Mouse (Mus musculus): ENCODE results near the gene H2afx.
"Not testable (repeated sequence)": the region's sequence is repeated elsewhere in the genome, so short reads cannot be mapped to it uniquely, and the experiment has no call there.

H2afx gene

GRCm38 (mm10) chr9:44318826-44319095 lies 15.7 kb upstream of the H2afx start:
- DNase-seq (ENCODE audit: low read depth), result no peak

GRCm38 (mm10) chr9:44319105-44319886 lies 15.2 kb upstream of the H2afx start:
- DNase-seq (ENCODE audit: low read depth), result no peak

- peak; percentile 94 for DNase-seq (ENCODE audit: low read depth)
Measured at GRCm38 (mm10) chr9:44319887-44320798, 14.4 kb upstream of the H2afx start, which contains the start of gene C2cd2l. TSS of gene C2cd2l (minus strand) at chr9:44320285.

- no peak for DNase-seq (ENCODE audit: low read depth)
Measured at GRCm38 (mm10) chr9:44320799-44321133, 13.7 kb upstream of the H2afx start.

- DNase-seq (ENCODE audit: low read depth), result not testable (repeated sequence)
Measured at GRCm38 (mm10) chr9:44323656-44324055, 10.8 kb upstream of the H2afx start.

- DNase-seq (ENCODE audit: low read depth), result no peak
Measured at GRCm38 (mm10) chr9:44324147-44324546, 10.3 kb upstream of the H2afx start.

GRCm38 (mm10) chr9:44325032-44325767 lies 9.3 kb upstream of the H2afx start:
- DNase-seq (ENCODE audit: low read depth), result not testable (repeated sequence)

GRCm38 (mm10) chr9:44325768-44326370 lies 8.6 kb upstream of the H2afx start, which contains the start of gene Dpagt1:
TSS of gene Dpagt1 (plus strand) at chr9:44326019.
- DNase-seq (ENCODE audit: low read depth), result no peak

- DNase-seq (ENCODE audit: low read depth), result peak; percentile 95
Measured at GRCm38 (mm10) chr9:44326371-44327063, 8.0 kb upstream of the H2afx start.

- no peak for DNase-seq (ENCODE audit: low read depth)
Measured at GRCm38 (mm10) chr9:44327064-44327711, 7.3 kb upstream of the H2afx start.

- DNase-seq (ENCODE audit: low read depth), result no peak
Measured at GRCm38 (mm10) chr9:44327926-44328325, 6.6 kb upstream of the H2afx start.

GRCm38 (mm10) chr9:44330736-44331135 lies 3.8 kb upstream of the H2afx start:
- DNase-seq (ENCODE audit: low read depth), result no peak

- no peak for DNase-seq (ENCODE audit: low read depth)
Measured at GRCm38 (mm10) chr9:44332918-44333638, 1.4 kb upstream of the H2afx start.

- DNase-seq (ENCODE audit: low read depth), result peak; percentile 61
Measured at GRCm38 (mm10) chr9:44335331-44336092, 1.0 kb downstream of the H2afx start.

GRCm38 (mm10) chr9:44336093-44336406 lies 1.6 kb downstream of the H2afx start:
- no peak for DNase-seq (ENCODE audit: low read depth)

GRCm38 (mm10) chr9:44336513-44336912 lies 2.0 kb downstream of the H2afx start:
- not testable (repeated sequence) for DNase-seq (ENCODE audit: low read depth)

- DNase-seq (ENCODE audit: low read depth), result peak; percentile 61
Measured at GRCm38 (mm10) chr9:44336964-44337363, 2.5 kb downstream of the H2afx start.

GRCm38 (mm10) chr9:44337436-44338169 lies 3.1 kb downstream of the H2afx start:
- DNase-seq (ENCODE audit: low read depth), result peak; percentile 32

- peak; percentile 48 for DNase-seq (ENCODE audit: low read depth)
Measured at GRCm38 (mm10) chr9:44338574-44338973, 4.1 kb downstream of the H2afx start.

Measured in 416B (cell line).